Mouse (Mus musculus) kidney, adult 18-20 months (tissue): ENCODE results near the gene 9530053A07Rik.
"Not testable (repeated sequence)": the region's sequence is repeated elsewhere in the genome, so short reads cannot be mapped to it uniquely, and the experiment has no call there.

Source experiments
- DNase-seq: peaks from one replicate; pipeline ENCODE4 v3.0.0; 2021

9530053A07Rik gene

DNA sequence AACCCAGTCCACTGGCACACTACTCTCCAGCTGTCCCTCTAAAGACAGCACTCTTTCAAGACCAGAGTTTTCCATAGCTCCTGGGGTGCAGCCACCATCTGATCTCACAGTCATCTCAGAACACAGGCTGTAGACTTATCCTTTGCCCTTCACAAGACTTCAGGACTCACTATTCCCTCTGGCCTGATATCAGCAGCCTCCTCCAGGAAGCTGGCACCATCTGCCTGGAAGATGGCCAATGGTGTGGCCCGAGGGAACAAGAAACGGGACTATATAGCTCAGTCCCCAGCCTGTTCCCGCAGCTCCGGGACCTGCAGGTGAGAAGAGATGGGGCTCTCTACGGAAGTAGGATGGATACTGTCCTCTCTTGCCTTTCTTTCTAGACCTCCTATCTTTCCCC, at the start of gene 9530053A07Rik:
9530053A07Rik (plus strand) TSS at position 301 of the 400 bp plus-strand sequence.
- DNase-seq, result no peak

DNA sequence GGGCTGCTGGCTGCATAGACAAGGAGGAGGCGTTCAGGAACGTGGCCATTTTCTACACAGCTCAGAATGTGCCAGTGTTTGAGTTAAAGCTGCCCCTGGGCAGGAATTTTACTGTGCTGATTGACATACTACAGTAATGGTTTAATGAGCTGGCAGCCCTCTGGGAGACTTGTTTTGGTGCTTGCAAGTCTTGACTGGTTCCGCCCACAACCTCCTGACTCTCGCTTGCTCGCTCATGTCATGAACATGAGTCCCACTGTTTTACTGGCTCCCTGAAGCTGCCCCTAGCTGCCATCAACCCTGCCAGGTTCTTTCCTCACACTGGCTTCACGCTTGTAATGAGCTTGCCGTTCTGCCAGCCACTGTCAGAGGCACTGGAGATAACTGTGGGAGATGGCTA, 45.1 kb upstream of the 9530053A07Rik start:
- peak; percentile 17 for DNase-seq

DNA sequence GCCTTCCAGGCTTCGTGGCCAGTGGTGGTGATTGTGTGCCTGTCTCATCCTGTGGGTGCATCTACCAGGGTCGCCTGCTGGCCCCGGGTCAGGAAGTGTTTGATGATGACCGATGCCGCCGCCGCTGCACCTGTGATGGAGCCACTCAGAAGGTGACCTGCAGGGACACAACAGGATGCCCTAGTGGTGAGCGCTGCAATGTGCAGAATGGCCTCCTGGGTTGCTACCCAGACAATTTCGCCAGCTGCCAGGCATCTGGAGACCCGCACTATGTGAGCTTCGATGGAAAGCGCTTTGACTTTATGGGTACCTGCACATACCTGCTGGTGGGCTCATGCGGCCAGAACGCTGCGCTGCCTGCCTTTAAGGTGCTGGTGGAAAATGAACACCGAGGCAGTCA, 43.0 kb upstream of the 9530053A07Rik start:
- DNase-seq, result no peak

DNA sequence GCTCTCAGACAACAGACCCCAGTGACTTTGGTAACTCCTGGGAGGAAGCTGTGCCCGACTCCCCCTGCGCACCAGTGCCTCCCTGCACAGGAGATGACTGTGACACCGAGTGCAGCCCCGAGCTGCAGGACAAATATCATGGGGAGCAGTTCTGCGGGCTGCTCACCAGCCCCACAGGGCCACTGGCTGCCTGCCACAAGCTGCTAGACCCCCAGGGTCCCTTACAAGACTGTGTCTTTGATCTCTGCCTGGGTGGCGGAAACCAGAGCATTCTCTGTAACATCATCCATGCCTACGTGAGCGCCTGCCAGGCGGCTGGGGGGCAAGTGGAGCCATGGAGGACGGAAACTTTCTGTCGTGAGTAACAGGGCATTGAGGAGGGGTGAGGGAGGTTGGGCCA, 35.7 kb upstream of the 9530053A07Rik start:
- no peak for DNase-seq

DNA sequence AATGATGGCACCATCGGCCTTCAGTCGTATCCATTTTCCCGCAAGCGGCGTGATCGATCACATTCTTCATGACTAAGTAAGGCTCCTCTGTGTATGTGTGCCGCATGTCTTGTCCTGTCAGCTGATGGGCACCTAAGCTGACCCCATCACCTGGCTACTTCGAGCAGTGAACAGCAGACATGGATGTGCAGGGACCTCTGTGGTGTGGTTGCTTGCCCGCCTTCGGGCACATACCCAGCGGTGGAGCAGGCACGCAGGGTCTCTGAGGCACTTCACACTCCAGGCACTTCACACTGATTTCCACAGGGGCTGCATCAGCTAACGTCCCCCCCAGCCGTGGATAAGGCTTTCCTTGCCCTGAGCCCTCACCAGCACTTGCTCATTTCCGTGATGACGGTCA, 30.2 kb upstream of the 9530053A07Rik start:
- DNase-seq, result no peak

DNA sequence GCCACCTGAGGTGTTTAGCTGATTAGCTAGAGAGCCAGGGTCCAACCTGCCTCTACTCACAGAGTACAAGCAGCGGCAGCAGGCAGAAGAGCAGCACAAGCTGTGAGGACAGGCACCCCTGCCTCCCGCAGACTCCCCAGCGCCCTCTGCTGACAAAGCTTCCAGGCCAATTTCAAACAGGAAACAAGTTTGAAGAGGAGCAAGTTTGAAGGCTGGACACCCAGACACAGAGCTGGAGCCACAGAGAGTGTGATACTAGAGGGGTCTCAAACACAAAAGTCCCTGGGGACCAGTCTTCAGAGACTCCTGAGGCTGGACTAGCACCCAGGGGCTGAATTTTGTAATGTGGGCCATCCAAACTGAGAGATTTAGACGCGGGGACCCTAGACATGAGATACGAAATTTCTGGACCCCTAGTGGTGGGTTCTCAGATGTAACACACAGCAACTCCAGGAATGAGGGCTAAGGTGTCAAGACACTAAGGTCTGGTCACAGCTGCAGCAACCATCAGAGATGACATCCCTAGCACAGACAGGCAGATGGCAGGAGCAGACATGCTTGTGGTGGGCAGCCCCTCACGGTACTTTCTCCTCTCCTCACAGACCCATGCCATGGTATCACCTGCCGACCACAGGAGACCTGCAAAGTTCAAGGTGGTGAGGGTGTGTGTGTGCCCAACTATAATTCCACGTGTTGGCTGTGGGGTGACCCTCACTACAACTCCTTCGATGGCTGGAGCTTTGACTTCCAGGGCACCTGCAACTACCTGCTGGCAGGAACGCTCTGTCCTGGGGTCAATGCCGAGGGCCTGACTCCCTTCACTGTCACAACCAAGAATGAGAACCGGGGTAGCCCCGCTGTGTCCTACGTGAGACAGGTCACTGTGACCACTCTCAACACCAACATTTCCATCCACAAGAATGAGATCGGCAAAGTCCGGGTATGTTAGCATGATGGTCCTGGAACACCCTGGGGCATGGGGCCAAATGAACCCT, 28.4 kb upstream of the 9530053A07Rik start:
- DNase-seq, result peak; percentile 70

DNA sequence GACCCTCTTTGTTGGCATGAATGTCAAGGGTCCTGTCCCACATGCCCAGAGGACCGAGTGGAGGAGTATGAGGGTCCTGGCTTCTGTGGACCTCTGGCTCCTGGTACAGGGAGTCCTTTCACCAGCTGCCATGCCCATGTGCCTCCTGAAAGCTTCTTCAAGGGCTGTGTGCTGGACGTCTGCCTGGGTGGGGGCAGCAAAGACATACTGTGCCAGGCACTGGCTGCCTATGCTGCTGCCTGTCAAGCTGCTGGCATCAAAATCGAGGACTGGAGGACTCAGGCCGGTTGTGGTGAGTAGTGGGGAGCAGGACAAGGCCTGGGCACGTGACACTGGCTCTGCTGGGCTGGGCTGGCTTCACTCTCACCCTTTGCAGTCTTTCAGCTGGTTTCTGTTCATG, 26.3 kb upstream of the 9530053A07Rik start:
- DNase-seq, result not testable (repeated sequence)

DNA sequence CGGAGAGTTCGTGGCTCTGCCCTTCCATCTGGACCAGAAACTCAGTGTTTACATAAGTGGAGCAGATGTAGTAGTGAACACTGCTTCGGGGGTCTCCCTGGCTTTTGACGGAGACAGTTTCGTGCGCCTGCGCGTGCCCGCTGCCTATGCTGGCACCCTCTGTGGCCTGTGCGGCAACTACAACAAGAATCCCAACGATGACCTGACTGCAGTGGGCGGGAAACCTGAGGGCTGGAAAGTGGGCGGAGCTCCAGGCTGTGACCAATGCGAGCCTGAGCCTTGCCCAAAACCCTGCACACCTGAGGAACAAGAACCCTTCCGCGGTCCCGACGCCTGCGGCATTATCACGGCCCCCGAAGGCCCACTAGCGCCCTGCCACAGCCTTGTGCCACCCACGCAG, 24.6 kb upstream of the 9530053A07Rik start:
- DNase-seq, result peak; percentile 76

DNA sequence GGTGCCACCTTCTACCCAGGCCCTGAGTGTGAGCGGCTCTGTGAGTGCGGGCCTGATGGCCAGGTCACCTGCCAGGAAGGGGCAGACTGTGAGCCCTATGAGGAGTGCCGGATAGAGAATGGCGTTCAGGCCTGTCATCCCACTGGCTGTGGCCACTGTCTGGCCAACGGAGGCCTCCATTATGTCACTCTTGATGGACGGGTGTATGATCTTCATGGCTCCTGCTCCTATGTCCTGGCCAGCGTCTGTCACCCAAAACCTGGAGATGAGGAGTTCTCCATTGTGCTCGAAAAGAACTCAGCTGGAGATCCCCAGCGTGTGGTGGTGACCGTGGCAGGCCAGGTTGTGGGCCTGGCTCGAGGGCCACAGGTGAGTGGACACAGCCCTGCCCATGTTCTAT, 23.0 kb upstream of the 9530053A07Rik start:
- DNase-seq, result no peak

DNA sequence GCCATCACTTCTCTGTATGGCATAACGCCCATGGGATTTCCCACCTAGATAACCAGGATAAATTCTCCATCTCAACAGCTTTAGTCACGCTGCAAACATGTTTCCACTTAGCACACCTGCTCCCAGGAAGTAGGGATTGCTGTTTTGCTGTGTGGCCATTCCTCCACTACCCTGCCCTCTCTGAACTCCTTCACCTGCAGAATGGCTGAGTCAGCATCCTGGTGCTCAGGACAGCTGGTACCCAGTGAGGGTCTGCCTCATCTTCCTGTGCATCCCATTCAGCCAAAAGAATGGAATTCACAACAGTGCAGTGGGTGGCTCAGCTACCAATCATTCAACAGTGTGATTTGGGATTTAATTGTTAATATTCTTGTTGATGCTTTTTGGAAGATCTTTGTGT, 14.6 kb upstream of the 9530053A07Rik start:
- DNase-seq, result no peak

DNA sequence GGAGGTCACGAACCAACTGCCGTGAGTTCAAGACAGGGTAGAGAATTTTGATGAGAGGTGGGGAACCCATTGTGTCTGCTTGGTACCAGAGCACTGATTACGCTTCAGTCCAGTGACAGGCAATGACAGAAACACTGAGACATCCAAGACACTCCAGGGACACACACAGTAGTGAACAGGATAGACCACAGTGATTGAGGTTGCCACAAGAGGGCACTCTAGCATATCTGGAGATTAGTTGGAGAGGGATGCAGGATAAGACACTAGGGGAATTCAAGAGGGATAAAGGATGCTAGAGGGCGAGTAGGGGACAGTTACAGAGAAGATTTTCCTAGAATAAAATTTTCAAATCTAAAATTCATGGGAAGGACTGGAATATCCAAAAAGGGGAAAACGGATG, 8.3 kb downstream of the 9530053A07Rik start:
- DNase-seq, result peak; percentile 26

DNA sequence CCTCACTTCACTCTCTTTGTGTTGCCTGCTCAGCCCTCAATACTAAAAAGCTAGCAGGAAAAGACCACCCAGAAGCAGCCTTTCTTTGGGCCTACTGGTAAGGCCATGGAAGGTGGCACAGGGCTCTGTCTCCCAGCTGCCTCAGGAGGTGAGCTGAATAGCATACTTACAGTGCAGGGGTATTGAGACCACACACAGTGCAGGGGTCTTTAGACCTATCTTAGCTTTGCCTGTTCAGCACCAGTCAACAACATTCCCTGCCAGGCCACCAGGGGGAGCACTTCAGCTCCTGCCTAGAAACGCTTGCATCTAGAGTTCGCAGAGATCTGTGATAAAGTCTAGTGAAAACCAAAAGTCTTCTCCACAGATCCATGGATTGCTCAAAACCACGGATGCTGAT, 19.0 kb downstream of the 9530053A07Rik start:
- DNase-seq, result peak; percentile 63

DNA sequence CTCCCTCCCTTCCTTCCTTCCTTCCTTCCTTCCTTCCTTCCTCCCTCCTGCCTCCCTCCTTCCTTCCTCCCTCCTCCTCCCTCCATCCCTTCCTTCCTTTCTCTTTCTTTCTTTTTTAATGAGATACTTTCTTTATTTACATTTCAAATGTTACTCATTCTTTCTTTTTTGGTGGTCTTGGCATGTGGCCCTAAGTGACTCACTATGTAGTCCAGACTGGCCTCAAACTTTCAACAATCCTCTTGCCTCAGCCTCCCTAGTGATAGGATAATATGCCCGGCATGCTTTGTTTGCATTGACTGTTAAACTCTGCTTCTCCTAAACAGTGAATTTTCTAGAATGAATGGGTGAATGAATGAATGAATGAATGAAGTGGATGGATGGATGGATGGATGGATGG, 20.6 kb downstream of the 9530053A07Rik start:
- DNase-seq, result no peak

DNA sequence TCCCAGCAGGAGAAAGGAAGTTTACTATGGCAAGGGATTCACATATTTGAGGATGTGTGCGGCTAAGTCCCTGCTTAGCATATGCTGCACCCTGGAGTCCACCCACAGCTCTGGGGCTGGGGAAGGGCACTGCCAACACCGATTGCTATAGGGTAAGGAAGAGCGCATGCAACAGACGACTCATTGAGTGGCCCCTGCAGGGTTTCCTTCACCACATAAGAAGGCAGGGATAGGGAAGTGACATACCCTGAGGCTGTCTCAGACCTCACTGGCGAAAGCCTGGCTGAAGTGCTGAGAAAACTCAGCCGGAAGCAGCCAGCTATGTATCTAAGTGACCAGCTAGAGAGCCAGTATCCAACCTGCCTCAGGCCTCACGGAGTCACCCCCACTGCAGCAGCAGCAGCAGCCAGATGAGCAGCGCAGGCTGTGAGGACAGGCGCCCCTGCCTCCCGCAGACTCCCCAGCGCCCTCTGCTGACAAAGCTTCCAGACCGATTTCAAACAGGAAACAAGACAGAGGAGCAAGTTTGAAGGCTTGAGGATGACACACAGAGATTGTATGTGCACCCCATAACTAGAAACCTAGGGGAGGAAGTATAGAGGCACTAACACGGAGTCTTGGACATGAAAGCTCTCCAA, 22.4 kb downstream of the 9530053A07Rik start:
- DNase-seq, result peak; percentile 42

DNA sequence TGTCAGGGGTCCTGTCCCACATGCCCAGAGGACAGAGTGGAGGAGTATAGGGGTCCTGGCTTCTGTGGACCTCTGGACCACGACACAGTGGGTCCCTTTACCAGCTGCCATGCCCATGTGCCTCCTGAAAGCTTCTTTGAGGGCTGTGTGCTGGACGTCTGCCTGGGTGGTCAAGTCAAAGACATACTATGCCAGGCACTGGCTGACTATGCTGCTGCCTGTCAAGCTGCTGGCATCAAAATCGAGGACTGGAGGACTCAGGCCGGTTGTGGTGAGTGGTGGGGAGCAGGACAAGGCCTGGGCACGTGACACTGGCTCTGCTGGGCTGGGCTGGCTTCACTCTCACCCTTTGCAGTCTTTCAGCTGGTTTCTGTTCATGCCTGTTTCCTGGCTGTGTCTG, 24.3 kb downstream of the 9530053A07Rik start:
- not testable (repeated sequence) for DNase-seq

DNA sequence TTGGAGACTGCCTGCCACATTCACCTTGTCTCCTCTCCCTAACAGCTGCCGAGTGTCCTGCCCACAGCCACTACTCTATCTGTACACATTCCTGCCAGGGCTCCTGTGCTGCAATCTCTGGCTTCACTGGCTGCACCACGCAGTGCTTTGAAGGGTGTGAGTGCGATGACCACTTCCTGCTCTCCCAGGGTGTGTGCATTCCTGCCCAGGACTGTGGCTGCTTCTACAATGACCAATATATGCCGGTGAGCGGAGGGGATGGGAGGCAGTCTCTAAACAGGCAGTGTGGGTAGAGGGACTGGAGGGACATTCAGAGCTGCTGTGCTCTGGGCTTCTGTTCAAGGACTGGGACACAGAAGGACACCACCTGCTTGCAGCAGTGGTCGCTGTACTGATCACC, 30.0 kb downstream of the 9530053A07Rik start:
- DNase-seq, result no peak

DNA sequence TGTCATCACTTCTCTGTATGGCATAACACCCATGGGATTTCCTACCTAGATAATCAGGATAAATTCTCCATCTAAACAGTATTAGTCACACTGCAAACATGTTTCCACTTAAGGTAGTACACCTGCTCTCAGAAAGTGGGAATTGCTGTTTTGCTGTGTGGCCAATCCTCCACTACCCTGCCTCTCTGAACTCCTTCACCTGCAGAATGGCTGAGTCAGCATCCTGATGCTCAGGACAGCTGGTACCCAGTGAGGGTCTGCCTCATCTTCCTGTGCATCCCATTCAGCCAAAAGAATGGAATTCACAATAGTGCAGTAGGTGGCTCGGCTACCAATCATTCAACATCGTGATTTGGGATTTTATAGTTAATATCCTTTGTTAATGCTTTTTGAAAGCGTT, 30.6 kb downstream of the 9530053A07Rik start:
- no peak for DNase-seq

DNA sequence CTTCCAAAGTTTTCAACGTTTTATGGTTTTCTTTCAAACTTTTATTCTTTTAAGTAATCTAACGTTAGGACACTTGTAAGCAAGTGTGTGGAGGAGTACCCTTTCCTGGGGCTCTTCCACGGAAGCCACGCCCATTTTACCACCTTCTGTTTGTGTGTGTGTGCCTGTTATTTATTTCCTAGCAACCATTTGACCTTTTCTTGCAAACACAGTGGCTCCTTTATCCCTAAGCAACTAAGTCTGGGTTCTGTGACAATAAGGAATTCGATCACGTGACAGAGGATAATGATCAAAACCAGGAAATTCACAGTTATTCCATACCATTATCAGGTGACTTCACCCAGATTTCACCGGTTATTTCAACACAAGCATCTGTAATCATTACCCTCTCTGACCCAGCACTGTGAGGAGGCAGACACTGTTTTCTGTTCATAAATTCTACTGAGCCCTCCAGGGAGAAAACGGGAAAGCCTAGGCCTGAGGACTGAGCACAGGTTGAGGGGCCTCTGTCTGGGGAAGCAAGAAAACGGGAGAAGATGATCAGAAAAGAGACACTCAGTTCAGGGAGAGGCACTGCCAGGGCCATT, 32.0 kb downstream of the 9530053A07Rik start:
- no peak for DNase-seq

DNA sequence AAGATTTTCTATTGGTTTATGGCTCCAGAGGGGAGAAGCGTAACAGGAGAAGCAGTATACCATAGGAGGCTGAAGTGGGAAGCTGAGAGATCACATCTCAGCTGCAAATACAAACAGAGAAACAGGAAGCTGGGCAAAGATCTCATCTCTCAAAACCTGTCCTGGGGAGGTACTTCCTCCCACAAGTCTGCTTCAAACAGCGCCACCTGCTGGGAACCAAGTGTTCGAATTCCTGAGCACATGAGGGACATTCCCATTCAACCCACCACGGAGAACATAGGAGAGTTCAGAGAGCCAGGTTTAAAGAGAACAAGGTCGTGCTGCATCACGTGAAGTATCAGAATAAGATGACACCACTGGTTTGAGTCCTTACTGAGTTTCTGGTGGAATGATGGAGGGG, 36.1 kb downstream of the 9530053A07Rik start:
- no peak for DNase-seq

DNA sequence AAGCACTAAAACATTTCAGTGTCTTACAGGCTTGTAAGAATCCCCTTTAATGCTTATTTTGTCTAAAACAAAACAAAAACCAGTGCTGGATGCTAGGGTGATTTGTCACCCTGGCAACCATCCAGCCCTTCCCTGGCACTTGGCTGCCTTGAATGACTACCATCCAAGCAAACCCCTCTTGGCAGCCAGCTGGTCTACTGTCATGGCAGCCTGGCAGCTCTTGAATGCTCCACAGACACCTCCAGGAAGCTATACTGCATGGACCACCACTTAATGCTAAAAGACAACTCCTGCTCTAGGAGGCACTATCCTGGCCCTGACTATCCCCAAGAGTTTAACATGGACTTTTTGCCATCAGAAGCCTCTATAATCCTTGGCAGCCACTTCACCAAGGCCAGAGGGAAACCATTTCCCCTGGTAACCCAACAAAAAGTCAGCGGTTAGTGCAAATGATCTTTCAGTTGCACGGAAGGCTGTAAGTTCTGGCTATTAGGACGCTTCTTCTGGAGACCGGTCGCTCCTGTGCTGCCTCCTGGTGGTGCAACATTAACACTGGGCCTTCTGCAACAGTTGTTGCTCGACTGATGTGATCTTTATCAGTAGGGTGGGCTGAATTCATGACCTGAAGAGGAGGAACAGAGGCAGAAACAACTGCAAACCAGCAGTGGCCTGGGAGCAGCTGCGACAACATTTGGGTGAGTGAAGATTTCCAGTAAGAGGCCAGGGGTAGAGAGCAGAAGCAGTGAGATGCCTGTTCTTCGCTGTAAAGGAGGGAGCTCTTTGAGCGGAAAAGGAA, 39.3 kb downstream of the 9530053A07Rik start:
- peak; percentile 70 for DNase-seq

DNA sequence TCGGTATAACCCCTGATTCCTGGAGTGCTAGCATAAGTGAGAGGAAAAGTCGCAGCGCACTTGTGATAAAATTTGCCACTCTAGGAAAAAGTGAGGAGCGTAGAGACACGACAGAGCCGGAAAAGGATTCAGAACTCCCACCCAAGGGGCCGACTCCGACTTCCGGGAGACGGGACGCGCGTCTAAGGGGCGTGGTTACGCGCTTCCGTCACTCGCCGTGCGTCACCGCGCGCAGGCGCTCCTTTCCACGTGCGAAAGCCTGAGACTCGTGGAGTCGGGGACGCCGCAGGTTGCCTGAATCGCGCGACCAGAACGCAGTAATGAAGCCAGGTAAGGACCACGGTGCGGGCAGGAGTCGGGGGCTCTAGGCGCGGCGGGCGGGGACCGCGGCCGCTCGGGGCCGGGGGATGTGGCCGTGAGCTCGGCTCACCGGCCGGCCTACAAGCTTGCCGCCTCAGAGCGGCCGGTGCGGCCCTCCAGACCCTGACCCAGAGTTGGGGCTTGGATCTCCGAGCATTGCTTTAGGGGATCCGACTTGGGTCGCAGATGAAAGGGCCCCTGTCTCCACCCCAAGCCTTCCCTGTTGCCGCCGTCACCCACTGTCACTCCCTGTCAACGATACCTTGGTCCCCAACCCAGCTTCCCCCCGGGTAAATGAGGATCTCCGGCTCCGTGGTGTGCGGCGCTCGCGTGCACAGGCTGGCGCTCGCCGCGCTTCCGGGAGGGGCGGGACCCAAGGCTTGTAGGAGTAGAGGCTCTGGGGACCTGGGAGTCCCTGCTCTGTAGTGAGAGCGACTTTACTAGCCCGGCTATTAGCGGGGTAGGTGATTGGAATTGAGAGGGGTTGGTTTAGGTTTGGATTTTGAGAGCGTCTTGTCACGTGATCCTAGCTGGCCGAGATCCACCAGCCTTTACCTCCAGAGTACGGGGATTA, 40.5 kb downstream of the 9530053A07Rik start, which contains the start of gene Fbl:
Fbl (plus strand) TSS at position 222 of the 934 bp plus-strand sequence.
- DNase-seq, result peak; percentile 91

DNA sequence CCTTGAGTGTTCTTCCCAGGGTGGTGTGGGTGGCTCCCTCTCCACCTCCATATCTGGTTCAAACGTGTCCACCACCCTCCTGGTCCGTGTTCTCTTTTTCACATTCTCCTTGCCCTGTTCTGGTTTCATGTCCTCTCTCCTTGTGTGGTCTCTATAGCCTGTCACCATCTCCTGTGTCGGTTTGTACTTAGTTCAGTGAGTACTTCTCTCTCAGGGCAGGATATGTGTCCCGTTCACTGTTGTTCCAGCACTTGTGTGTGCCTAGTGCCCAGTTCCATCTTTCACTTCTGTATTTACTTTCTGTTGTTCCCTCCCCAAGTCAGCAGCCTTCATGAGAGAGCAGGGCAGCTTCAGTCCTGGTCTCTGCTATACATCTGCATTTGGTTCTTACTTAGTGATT, 46.1 kb downstream of the 9530053A07Rik start:
- DNase-seq, result no peak
